Mouse (Mus musculus) heart, adult 9 months (tissue): ENCODE measurements around the gene Fhit.

ENCODE experiments used
- DNase-seq, 2 experiments: peaks; one replicate each; pipeline ENCODE4 v3.0.0; 2022; ENCODE audit warnings: low spot score in 2 of 2

Fhit gene

DNA sequence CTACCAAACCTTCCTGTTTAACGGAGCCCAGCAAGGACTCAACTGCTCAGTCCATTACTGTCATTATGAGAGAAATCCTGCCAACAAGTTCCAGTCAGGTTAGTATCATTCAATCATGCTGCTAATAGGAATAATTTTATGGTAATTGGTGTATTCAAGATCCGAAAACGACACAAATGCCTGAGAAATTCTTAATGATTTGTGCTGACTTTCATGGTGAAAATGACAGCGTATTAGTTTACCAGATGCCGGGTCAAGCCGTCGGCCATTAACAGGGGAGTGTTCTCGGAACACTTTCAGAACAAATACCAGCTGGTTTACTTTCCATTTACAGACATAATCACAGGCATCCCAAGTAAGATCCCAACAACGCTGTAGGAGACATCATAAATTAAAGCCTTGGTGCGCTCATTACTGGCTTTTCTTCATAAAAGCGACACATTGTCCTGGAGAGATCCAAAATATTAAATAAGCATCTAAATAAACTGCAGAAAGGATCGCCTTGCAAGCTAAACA is 451.0 kb downstream of the Fhit start:
- no peak for DNase-seq

- DNase-seq = no peak
These were observed 460.1 kb downstream of the Fhit start for GRCm38 (mm10) chr14:10701707-10702106.

DNA sequence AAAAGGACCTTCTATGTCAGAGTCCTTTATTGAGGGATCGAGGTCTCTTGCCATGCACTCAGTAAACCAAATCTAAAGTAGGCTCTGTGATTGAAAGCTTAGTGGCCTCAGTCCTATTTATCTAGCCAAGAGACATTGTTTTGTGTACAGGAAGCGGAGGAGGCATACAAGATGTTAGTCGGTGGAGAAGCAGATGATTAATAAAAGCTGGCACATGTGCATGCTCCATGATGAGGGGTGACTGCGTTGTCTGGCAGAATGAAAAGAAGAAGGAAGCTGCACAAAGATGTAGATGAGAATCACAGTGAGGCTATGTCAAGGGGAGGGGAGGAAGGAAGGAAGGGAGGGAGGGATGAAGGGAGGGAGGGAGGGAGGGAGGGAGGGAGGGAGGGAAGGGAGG is 481.8 kb downstream of the Fhit start:
- DNase-seq = no peak

DNA sequence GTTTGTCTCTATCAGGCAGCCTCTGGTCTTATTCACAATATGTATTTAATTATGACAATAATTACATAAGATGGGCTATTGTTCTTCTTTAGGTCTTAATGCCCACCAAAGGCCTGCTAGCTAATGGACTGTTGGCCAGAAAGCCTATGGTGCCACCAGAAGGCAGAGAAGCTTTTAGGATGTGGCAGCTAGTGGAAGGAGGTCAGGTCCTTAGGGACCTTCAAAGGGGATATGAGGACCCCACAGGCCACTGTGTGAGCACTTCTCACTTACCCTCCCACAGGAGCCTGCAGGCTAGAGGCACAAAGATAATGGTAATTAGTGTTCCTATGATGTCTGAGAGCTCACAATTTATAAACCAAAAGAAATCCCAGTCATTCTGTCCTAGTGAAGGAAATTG is 482.2 kb downstream of the Fhit start:
- no peak for DNase-seq

DNA sequence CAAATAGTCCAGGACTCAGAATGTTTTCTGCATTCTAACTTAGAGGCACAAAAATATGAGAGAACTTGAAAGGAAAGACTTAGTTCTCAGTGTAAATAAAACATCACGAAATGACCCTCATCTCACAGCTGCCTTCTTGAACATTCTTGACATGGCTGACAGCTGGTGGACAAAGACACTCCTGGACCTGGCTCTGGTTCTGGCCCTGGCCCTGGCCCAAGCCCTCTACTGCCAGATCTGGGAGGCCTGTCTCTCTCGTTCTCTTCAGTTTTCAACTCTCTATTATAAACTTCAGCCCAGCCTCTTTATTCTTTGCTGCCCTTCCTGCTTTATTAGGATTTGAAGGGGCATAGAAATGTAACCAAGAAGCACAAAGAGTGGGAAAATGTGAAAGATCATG is 484.2 kb downstream of the Fhit start:
- peak; percentile 29 to 46 for DNase-seq

DNA sequence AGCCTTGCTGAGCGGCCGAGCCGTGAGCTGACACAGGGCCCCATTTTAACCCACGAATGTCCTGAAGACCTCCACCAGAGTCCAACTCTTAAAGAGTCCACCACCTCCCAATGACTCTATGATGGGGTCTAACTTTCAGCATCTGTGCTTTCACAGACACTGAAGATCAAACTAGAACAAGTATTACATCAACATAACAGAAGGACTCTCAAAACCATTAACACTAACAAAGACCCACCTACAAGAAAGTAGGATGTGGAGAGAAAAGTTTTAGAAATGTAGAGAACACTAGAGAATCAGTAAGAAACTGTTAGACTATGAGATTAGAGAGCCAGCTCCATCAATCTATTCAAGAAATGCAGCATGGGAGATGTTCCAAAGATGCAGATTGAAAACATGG is 501.6 kb downstream of the Fhit start:
- no peak for DNase-seq

DNA sequence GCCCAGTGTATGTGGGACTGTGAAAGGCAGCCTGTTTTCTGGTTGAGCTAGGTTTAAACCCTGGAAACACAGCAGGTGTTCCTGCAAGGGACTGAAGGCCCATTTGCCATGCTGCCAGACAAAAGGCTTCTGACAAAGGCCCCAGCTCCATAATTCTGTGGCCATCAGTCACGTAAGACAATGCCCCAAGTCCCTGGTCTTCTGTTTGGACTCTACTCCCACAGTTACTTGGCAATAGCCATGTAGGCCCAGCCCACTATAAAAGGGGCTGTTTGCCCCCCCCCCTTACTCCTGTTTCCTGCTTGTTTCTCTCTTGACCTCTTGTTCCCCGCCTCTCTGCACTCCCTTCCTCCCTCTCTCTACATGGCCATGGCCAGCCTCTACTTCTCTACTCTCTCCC is 502.5 kb downstream of the Fhit start:
- no peak for DNase-seq

GRCm38 (mm10) chr14:10658219-10658618 is 503.6 kb downstream of the Fhit start:
- no peak for DNase-seq

GRCm38 (mm10) chr14:10657364-10657763 is 504.5 kb downstream of the Fhit start:
- DNase-seq = no peak

GRCm38 (mm10) chr14:10655842-10656241 is 506.0 kb downstream of the Fhit start:
- peak; percentile 43 to 68 for DNase-seq

- DNase-seq = peak; percentile 44 to 46
These were observed 514.0 kb downstream of the Fhit start for GRCm38 (mm10) chr14:10647832-10648231.

GRCm38 (mm10) chr14:10631783-10632182 is 530.1 kb downstream of the Fhit start:
- no peak for DNase-seq

DNA sequence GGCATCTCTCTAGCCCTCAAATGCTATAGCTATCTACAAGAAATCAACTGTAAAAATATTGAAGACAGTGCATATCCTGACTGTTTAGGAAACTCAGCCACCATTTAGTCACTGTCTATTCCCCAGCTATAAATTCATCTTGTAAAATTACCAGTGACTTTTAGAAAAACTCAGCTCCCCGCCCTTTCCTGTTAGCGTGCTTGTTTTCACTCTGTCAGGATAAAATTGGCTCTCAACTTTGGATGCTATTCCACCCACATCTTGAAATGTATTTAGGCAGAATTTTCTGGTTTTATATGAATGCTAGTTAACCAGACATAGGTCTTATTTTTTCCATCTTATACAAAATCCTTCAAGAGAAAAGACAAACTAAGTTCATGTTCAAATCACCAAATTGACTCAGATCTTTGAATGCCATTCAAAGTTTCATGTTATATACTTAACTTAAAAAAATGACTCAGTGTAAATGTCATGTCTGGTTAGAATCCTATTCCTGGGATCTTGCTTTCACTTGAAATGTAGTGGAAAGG is 530.9 kb downstream of the Fhit start:
- no peak for DNase-seq

DNA sequence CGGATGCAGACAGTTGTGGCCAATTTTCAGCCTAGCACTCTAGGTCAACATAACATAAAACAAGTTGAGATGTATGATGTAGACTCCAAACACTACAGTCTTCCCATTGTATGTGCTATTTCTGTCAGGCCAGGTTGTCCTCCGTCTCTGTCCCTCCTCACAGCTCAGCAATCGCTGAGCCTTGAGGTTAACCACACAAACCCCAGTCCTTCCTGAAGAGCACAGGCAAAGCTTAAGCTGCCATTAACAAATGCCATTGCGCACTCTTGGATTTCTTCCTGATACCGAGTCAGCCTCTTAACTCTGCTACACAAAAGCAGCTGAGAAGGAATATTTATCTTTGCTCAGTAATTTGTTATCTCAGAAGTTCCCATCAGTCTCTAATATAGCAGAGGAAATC is 568.4 kb downstream of the Fhit start:
- DNase-seq = no peak

- no peak for DNase-seq
These were observed 592.8 kb downstream of the Fhit start for GRCm38 (mm10) chr14:10568937-10569552.

GRCm38 (mm10) chr14:10567771-10568170 is 594.1 kb downstream of the Fhit start:
- DNase-seq = no peak

DNA sequence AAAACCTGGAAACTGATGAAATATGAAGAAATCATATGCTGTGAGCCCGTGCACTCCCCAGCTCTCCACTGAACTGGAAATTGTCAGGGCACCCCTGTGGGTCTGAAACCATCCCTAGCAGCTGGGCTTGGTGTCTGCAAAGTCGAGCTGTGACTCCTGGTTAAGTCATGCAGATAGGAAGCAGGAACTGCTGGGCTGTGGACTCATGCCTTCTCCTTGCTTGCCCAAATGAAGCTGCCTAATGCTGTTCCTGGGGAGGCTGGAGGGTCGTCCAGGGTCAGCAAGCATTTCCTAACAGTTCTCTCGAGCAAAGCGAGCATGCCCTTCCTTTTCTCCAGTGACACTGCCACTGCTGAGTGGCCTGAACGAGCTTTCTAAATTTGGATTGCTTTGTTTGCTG is 607.1 kb downstream of the Fhit start:
- no peak for DNase-seq

DNA sequence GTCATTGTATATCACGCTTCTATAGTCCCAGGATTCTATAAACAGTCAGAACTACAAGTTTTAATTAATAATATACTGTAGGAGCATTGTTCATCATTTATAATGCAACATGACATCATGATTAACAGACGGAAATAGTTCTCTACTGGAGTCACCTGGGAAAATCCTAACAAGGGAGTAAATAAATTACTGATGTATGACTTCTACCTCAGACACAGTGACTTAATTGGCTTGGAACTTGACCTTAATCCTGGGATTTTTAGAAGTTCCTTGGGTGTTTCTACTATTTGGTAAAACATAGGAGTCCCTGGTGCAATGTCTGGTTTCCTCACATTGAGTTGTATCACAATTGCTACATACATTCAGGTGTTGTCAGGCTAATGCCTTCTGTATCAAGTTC is 613.2 kb downstream of the Fhit start:
- DNase-seq = no peak

- DNase-seq = no peak
These were observed 615.9 kb downstream of the Fhit start for GRCm38 (mm10) chr14:10545916-10546315.

- DNase-seq = no peak
These were observed 627.0 kb downstream of the Fhit start for GRCm38 (mm10) chr14:10534862-10535261.

GRCm38 (mm10) chr14:10531748-10532500 is 629.9 kb downstream of the Fhit start:
- DNase-seq = no peak

- peak in 1 of 2 experiments; percentile 2 for DNase-seq
These were observed 635.0 kb downstream of the Fhit start for GRCm38 (mm10) chr14:10526800-10527199.

- no peak for DNase-seq
These were observed 636.0 kb downstream of the Fhit start for GRCm38 (mm10) chr14:10525786-10526185.
